Mouse (Mus musculus) MEL (cell line): Measurements from ENCODE around the gene Acat3. TPM values are rescaled to one million over a fixed set of nuclear protein-coding genes. Genes with fewer than 3 reads are reported as not detected.
"Not testable (repeated sequence)": the region's sequence is repeated elsewhere in the genome, so short reads cannot be mapped to it uniquely, and the experiment has no call there.

Experiments
- DNase-seq: peaks from one replicate; pipeline ENCODE4 v3.0.0; 2011; ENCODE audit warnings: low read depth, low spot score
- H3K27ac ChIP-seq: 2 replicates; pipeline ENCODE4 v1.5.1; 2012; ENCODE audit warnings: low read depth, mild to moderate bottlenecking, control low read depth, low read length, moderate library complexity; ENCODE audit not compliant: control insufficient read depth
- H3K27me3 ChIP-seq, 2 experiments: fragments of 150-350 bp in 1 of 2; sonication (generic) in 1 of 2; 2 replicates each; pipeline ENCODE4 v1.6.1; 2012; ENCODE audit warnings: low read length in 2 of 2, mild to moderate bottlenecking in 2 of 2, improper control_type of control experiment in 1 of 2, moderate library complexity in 1 of 2; ENCODE audit not compliant: insufficient read depth in 2 of 2, control insufficient read depth in 1 of 2
- H3K36me3 ChIP-seq, 2 experiments: 2 replicates each; pipeline ENCODE4 v1.6.1; 2012 to 2014; ENCODE audit warnings: low read length in 2 of 2, improper control_type of control experiment in 1 of 2, inconsistent platforms in 1 of 2, mild to moderate bottlenecking in 1 of 2; ENCODE audit not compliant: insufficient read depth in 2 of 2, control insufficient read depth in 1 of 2
- H3K4me1 ChIP-seq, 2 experiments: fragments of 150-350 bp in 1 of 2; sonication (generic) in 1 of 2; 2 replicates each; pipeline ENCODE4 v1.6.1; 2012; ENCODE audit warnings: low read length in 2 of 2, improper control_type of control experiment in 1 of 2, mild to moderate bottlenecking in 1 of 2; ENCODE audit not compliant: insufficient read depth in 2 of 2, control insufficient read depth in 1 of 2
- H3K4me3 ChIP-seq, 2 experiments: fragments of 150-350 bp in 1 of 2; sonication (generic) in 1 of 2; 2 replicates each; pipeline ENCODE4 v1.5.1; 2012; ENCODE audit warnings: low read depth in 2 of 2, low read length in 2 of 2, mild to moderate bottlenecking in 2 of 2, moderate library complexity in 2 of 2, control low read depth in 1 of 2, improper control_type of control experiment in 1 of 2; ENCODE audit not compliant: control insufficient read depth in 1 of 2, insufficient read depth in 1 of 2
- H3K79me2 ChIP-seq: 2 replicates; pipeline ENCODE4 v1.6.1; 2012; ENCODE audit warnings: mild to moderate bottlenecking, low read length, moderate library complexity; ENCODE audit not compliant: control insufficient read depth, poor library complexity, insufficient read depth
- H3K9ac ChIP-seq: 2 replicates; pipeline ENCODE4 v1.6.1; 2012; ENCODE audit warnings: low read depth, mild to moderate bottlenecking, control low read depth, low read length, moderate library complexity; ENCODE audit not compliant: control insufficient read depth, poor library complexity, severe bottlenecking
- H3K9me3 ChIP-seq: fragments of 150-350 bp; sonication (generic); replicated peaks from 2 replicates; pipeline ENCODE4 v1.6.1; 2012; ENCODE audit warnings: mild to moderate bottlenecking, low read length, improper control_type of control experiment, moderate library complexity; ENCODE audit not compliant: insufficient read depth
- BHLHE40 ChIP-seq: IDR thresholded peaks from 2 replicates; pipeline ENCODE4 v1.6.1; 2012; ENCODE audit warnings: low read depth, mild to moderate bottlenecking, inconsistent platforms, low read length, improper control_type of control experiment, borderline replicate concordance
- CHD2 ChIP-seq: IDR thresholded peaks from 2 replicates; pipeline ENCODE4 v1.6.1; 2011; ENCODE audit warnings: low read length, improper control_type of control experiment
- ELF1 ChIP-seq: IDR thresholded peaks from 2 replicates; pipeline ENCODE4 v1.6.1; 2014; ENCODE audit warnings: low read depth, mild to moderate bottlenecking, inconsistent platforms, low read length, improper control_type of control experiment, moderate library complexity
- ETS1 ChIP-seq: IDR thresholded peaks from 2 replicates; pipeline ENCODE4 v1.6.1; 2012; ENCODE audit warnings: low read depth, mild to moderate bottlenecking, inconsistent platforms, low read length, improper control_type of control experiment, moderate library complexity
- MAX ChIP-seq: IDR thresholded peaks from 2 replicates; pipeline ENCODE4 v1.6.1; 2011; ENCODE audit warnings: low read length, improper control_type of control experiment
- MYB ChIP-seq: IDR thresholded peaks from 2 replicates; pipeline ENCODE4 v1.6.1; 2011; ENCODE audit warnings: mild to moderate bottlenecking, low read depth, low read length, improper control_type of control experiment
- NELFE ChIP-seq: IDR thresholded peaks from 2 replicates; pipeline ENCODE4 v1.6.1; 2011; ENCODE audit warnings: low read depth, low read length, improper control_type of control experiment
- POLR2A ChIP-seq, 2 experiments: IDR thresholded peaks; 2 replicates each; pipeline ENCODE4 v1.6.1; 2011 to 2012; ENCODE audit warnings: low read length in 2 of 2, mild to moderate bottlenecking in 2 of 2, control low read depth in 1 of 2, improper control_type of control experiment in 1 of 2, low read depth in 1 of 2, moderate library complexity in 1 of 2; ENCODE audit not compliant: control insufficient read depth in 1 of 2, insufficient read depth in 1 of 2, poor library complexity in 1 of 2
- POLR2AphosphoS2 ChIP-seq: IDR thresholded peaks from 2 replicates; pipeline ENCODE4 v1.6.1; 2011; ENCODE audit warnings: low read length, improper control_type of control experiment
- RCOR1 ChIP-seq: IDR thresholded peaks from 2 replicates; pipeline ENCODE4 v1.6.1; 2012; ENCODE audit warnings: low read depth, mild to moderate bottlenecking, inconsistent platforms, low read length, improper control_type of control experiment
- TBP ChIP-seq: IDR thresholded peaks from 2 replicates; pipeline ENCODE4 v1.8.0; 2011; ENCODE audit warnings: low read depth, low read length, improper control_type of control experiment
- UBTF ChIP-seq: IDR thresholded peaks from 2 replicates; pipeline ENCODE4 v1.6.1; 2012; ENCODE audit warnings: low read depth, mild to moderate bottlenecking, inconsistent platforms, low read length, improper control_type of control experiment, moderate library complexity, borderline replicate concordance; ENCODE audit not compliant: insufficient read depth
- ZMIZ1 ChIP-seq: IDR thresholded peaks from 2 replicates; pipeline ENCODE4 v1.6.1; 2012; ENCODE audit warnings: low read depth, mild to moderate bottlenecking, inconsistent platforms, low read length, improper control_type of control experiment, moderate library complexity
- polyA plus RNA-seq, 2 experiments: library from polyadenylated mRNA; stranded (reverse) in 1 of 2; unstranded in 1 of 2; fragments of >175 nt in 1 of 2; fragments of >200 nt in 1 of 2; gene quantifications; 2 replicates each; pipeline versions ENCODE4 v1.2.1 to v1.2.4; 2012; ENCODE audit warnings: low replicate concordance in 2 of 2, low read depth in 1 of 2; ENCODE audit not compliant: insufficient read length in 2 of 2, insufficient read depth in 1 of 2, missing spikeins in 1 of 2
- total RNA-seq: library from RNA; depleted of rRNA; stranded (reverse); fragments of 300-350 nt; gene quantifications from 2 replicates; pipeline ENCODE4 v1.2.3, GENCODE M21; 2012

Acat3 gene
- total and polyA plus RNA-seq, 3 experiments = 1.0 to 14.6 TPM; not detected in 1

DNA sequence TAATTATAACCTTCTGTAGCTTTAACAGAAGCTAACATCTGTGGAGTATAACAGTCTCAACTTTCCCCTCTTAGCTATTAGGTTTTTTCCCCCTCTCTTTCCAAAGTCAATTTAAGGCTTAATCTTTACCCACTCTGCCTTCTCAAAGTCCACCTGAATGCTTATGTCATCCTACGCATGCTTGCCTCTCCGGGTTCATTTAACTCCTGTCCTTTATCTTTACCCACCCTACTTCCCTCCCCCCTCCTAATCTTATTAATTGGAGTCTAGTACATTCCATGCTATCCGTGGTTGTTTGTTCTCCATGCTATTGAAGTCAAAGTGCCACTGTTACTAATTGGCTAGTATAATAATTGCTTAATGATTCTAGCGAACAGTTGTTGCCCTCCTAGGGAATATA, 4.7 kb downstream of the Acat3 start:
- Histone ChIP-seq H3K4me3 (no peak overlapping the region), H3K79me2 (no peaks in the 10 kb centered on the region), H3K9me3 (no peaks in the 10 kb centered on the region), H3K36me3 (no peaks in the 10 kb centered on the region), H3K27me3 (no peaks in the 10 kb centered on the region), H3K4me1 (peaks cover 0 to 2% of the 10 kb centered on the region in 2 experiments; a peak in 1 of 4 replicates), H3K27ac (no peak overlapping the region), H3K9ac (no peak overlapping the region)
- no peak for TF ChIP-seq BHLHE40
- no peak for TF ChIP-seq ZMIZ1
- TF ChIP-seq CHD2 = no peak
- TF ChIP-seq NELFE = no peak
- no peak for TF ChIP-seq ELF1
- TF ChIP-seq ETS1 = no peak
- TF ChIP-seq UBTF = no peak
- no peak for TF ChIP-seq MAX
- TF ChIP-seq RCOR1 = no peak
- no peak for TF ChIP-seq TBP
- DNase-seq = no peak

DNA sequence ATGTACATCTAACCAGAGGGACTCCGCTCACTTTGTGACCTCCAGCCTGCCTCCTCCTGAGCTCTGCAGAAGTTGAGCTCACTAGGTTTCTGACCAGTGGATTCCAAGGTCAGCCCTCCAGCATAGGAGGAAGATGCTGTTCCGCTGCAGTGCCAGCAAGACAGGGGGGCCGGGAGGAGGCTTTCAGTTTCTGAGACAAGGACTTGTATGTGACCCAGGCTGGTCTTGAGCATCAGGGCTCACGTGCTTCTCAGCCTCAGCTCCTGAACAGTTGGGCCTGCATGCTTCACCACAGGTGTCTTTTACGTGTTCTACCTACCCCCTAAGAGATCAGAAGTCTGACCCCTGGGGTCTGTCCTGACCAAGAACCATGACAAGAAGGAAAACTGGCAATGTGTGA, 8.8 kb downstream of the Acat3 start:
- H3K27ac ChIP-seq = not testable (repeated sequence)

DNA sequence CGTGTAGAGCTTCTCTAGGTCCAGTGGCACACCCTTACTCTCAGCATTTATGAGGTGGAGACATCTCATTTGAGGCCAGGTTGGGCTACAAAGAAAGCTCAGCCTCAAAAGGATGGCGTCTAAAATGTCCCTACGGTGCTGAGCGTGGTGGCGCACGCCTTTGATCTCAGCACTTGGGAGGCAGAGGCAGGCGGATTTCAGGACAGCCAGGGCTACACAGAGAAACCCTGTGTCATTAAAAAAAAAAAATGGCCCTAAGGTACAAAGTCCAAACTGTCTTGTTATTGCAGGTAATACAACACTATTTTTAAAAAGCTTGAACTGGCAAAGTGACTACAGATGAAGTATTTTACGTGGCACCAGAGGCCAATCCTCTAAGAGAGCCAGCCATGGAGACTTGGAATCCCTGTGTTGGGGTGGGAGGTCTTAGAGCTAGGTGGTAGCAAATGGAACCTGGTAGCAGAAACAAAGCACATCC, 14.7 kb downstream of the Acat3 start:
- Histone ChIP-seq H3K4me1 (no peaks in the 10 kb centered on the region), H3K27me3 (no peaks in the 10 kb centered on the region), H3K36me3 (peaks cover 0 to 29% of the 10 kb centered on the region in 2 experiments; a peak in 3 of 4 replicates), H3K27ac (no peak overlapping the region), H3K9ac (no peak overlapping the region), H3K4me3 (no peak overlapping the region)
- DNase-seq = no peak
- peak in 1 of 2 experiments; percentile 26; a peak in 1 of 4 replicates for TF ChIP-seq POLR2A (IDR thresholded peaks at IDR 0.05; ENCODE audit: control insufficient read depth in 1 of 2, insufficient read depth in 1 of 2, low read depth in 1 of 2, low read length in 2 of 2, poor library complexity in 1 of 2)
- TF ChIP-seq ZMIZ1 = no peak
- TF ChIP-seq POLR2AphosphoS2 = peak; percentile 52
- TF ChIP-seq MYB = 0 out of 2 replicates have a peak, but pooled peaks have one; percentile 17
- TF ChIP-seq, all 39 proteins: peak for 3
- H3K9me3 ChIP-seq = no peaks in the 10 kb centered on the region
- H3K79me2 ChIP-seq = no peaks in the 10 kb centered on the region

More for the DNA sequence above, 8.8 kb downstream of the Acat3 start:
- not testable (repeated sequence) for H3K36me3 ChIP-seq, H3K9me3 ChIP-seq, H3K4me3 ChIP-seq, DNase-seq, H3K4me1 ChIP-seq, H3K27me3 ChIP-seq, H3K9ac ChIP-seq, H3K79me2 ChIP-seq
